Mouse (Mus musculus) cerebellum, adult (tissue): ENCODE measurements around the gene Dyrk4.
A peak's percentile ranks its signal among the peaks of the same experiment; 100 is the strongest.

Experiments
- ATAC-seq: cut with Nextera tagmentation; 2 replicates; pipeline ENCODE4 v1.9.2; 2017; ENCODE audit warnings: mild to moderate bottlenecking, moderate library complexity, mixed read lengths; ENCODE audit not compliant: insufficient number of reproducible peaks, low FRiP score, low TSS enrichment

The Dyrk4 gene

GRCm38 (mm10) chr6:126921111-126921881 lies at the start of gene Dyrk4:
Gene Dyrk4, minus strand, starts transcription at chr6:126921839.
- 0 out of 2 replicates have a peak, but pooled peaks have one; percentile 15 for ATAC-seq

GRCm38 (mm10) chr6:126966241-126967026 lies 44.8 kb upstream of the Dyrk4 start:
- ATAC-seq = no peak

GRCm38 (mm10) chr6:126963426-126963825 lies 41.8 kb upstream of the Dyrk4 start:
- no peak for ATAC-seq

GRCm38 (mm10) chr6:126962709-126963108 lies 41.1 kb upstream of the Dyrk4 start:
- no peak for ATAC-seq

GRCm38 (mm10) chr6:126961371-126962018 lies 39.9 kb upstream of the Dyrk4 start:
- ATAC-seq = no peak

GRCm38 (mm10) chr6:126955734-126956133 lies 34.1 kb upstream of the Dyrk4 start:
- ATAC-seq = peak; percentile 72

- ATAC-seq = no peak
Observed at GRCm38 (mm10) chr6:126948336-126948735, 26.7 kb upstream of the Dyrk4 start.

GRCm38 (mm10) chr6:126940451-126940850 lies 18.8 kb upstream of the Dyrk4 start:
- ATAC-seq = no peak

GRCm38 (mm10) chr6:126939487-126940171 lies 18.0 kb upstream of the Dyrk4 start, which contains the start of the genes Rad51ap1 and D6Wsu163e:
Gene Rad51ap1, minus strand, starts transcription at chr6:126939587.
Gene D6Wsu163e, plus strand, starts transcription at chr6:126939962.
- ATAC-seq = peak; percentile 97

- no peak for ATAC-seq
Observed at GRCm38 (mm10) chr6:126938853-126939486, 17.3 kb upstream of the Dyrk4 start.

GRCm38 (mm10) chr6:126938047-126938446 lies 16.4 kb upstream of the Dyrk4 start:
- ATAC-seq = no peak

GRCm38 (mm10) chr6:126932896-126933295 lies 11.3 kb upstream of the Dyrk4 start:
- ATAC-seq = no peak

- ATAC-seq = no peak
Observed at GRCm38 (mm10) chr6:126914928-126915327, 6.7 kb downstream of the Dyrk4 start.

- no peak for ATAC-seq
Observed at GRCm38 (mm10) chr6:126910727-126911126, 10.9 kb downstream of the Dyrk4 start.

GRCm38 (mm10) chr6:126907876-126908275 lies 13.8 kb downstream of the Dyrk4 start:
- no peak for ATAC-seq

- ATAC-seq = no peak
Observed at GRCm38 (mm10) chr6:126907378-126907777, 14.3 kb downstream of the Dyrk4 start.

- no peak for ATAC-seq
Observed at GRCm38 (mm10) chr6:126877118-126877517, 44.5 kb downstream of the Dyrk4 start.

GRCm38 (mm10) chr6:126852881-126853280 lies 68.8 kb downstream of the Dyrk4 start, which contains the start of gene Akap3:
Gene Akap3, plus strand, starts transcription at chr6:126853098.
- ATAC-seq = no peak
